Mouse (Mus musculus) thymus, adult 2 months (tissue): ENCODE measurements at regions not wholly inside any gene's neighbourhood (a gene's known extent, or its start where the extent isn't known, plus 50 kb on each side); places are given as distances from the start of the nearest gene placed in this dataset.

Experiments
- CTCF ChIP-seq: fragments of 200-500 bp; IDR thresholded peaks from 2 replicates; pipeline ENCODE4 v1.5.1; 2012; ENCODE audit warnings: mild to moderate bottlenecking, control low read depth, low read length, moderate library complexity, borderline replicate concordance; ENCODE audit not compliant: control insufficient read depth, poor library complexity, insufficient read depth; ENCODE audit errors: extremely low read depth
- POLR2A ChIP-seq: fragments of 200-500 bp; IDR thresholded peaks from 2 replicates; pipeline ENCODE4 v1.6.1; 2012; ENCODE audit warnings: mild to moderate bottlenecking, low read length, control low read depth, moderate library complexity; ENCODE audit not compliant: control insufficient read depth, poor library complexity, insufficient read depth; ENCODE audit errors: extremely low read depth

DNA sequence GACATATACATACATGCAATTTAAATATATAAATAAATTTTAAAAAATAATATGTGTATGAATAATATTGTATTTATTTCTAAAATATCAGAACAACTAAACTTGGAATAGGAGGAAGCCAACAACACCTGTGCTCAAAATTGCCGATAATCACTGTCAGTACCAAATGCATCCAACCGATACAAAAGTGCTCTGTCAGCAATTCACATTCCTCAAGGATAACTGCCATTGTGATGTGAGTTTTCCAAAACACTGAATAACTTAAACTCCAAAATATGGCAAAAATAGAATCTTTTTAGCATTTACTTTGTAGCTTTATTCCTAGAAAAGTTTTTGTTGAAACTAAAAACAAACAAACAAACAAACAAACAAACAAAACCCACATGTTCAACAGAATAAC, 279.4 kb downstream of the Actr3 start:
- no peak for TF ChIP-seq CTCF
- TF ChIP-seq POLR2A: no peak
